Mouse (Mus musculus): ENCODE measurements around the gene Gmeb2. TPM values are rescaled to one million over a fixed set of nuclear protein-coding genes. Genes with fewer than 3 reads are reported as not detected.
"Not testable (repeated sequence)": the region's sequence is repeated elsewhere in the genome, so short reads cannot be mapped to it uniquely, and the experiment has no call there.

The Gmeb2 gene
- total RNA-seq (2012; rRNA removed), result 15.2 and 16.4 TPM in 2 replicates

DNA sequence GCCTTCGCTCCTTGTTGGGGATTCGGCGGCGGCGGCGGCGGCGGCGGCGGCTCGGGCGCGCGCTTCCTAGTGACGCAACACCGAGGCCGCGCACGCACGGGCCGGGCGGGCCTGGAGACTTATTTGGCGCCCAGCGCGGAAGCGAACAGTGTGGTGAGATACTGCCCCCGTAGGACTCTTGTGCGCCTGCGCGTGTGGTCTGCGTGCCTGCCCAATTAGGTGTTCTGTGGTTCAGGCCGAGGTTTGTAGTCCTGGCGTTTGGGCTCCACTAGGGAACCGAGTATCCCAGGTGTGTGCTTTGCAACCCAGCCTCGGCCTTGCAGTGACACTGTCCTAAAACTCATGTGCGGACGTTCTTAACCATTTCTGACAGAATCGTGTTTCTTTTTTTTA is at the start of gene Gmeb2:
Gene Gmeb2, minus strand, starts transcription at position 78 of the 393 bp plus-strand sequence.
- H3K4me1 ChIP-seq (ENCODE audit: control insufficient read depth in 2 of 2, insufficient read depth in 2 of 2, low read length in 2 of 2, poor library complexity in 1 of 2); in situ Hi-C loops (cut with MboI; ENCODE audit: low sequenced_read_pairs in 2 of 2, unreplicated experiment in 2 of 2); H3K36me3 ChIP-seq (ENCODE audit: control insufficient read depth, insufficient read depth, low read length, poor library complexity, severe bottlenecking); H3K9me3 ChIP-seq (ENCODE audit: control insufficient read depth, insufficient read depth, low read depth, low read length): not testable (repeated sequence)
- TF ChIP-seq HCFC1 (IDR thresholded peaks at IDR 0.05; ENCODE audit: borderline replicate concordance, insufficient read depth, low read length), result peak; percentile 71; the same call in 1 of the 2 replicates
- peak; percentile 96 for DNase-seq (ENCODE audit: low read depth, low spot score)
- Histone ChIP-seq H3K4me3 (ENCODE audit: insufficient read depth in 1 of 2, low read depth in 1 of 2, low read length in 2 of 2, poor library complexity in 1 of 2, severe bottlenecking in 1 of 2) (peak within 1 kb of the TSS; percentile 95 to 98), H3K9ac (ENCODE audit: insufficient read depth, low read depth, low read length, poor library complexity, severe bottlenecking) (peak within 1 kb of the TSS; percentile 100), H3K27ac (ENCODE audit: insufficient read depth, low read depth, low read length, poor library complexity, severe bottlenecking) (peak within 1 kb of the TSS; percentile 99)

DNA sequence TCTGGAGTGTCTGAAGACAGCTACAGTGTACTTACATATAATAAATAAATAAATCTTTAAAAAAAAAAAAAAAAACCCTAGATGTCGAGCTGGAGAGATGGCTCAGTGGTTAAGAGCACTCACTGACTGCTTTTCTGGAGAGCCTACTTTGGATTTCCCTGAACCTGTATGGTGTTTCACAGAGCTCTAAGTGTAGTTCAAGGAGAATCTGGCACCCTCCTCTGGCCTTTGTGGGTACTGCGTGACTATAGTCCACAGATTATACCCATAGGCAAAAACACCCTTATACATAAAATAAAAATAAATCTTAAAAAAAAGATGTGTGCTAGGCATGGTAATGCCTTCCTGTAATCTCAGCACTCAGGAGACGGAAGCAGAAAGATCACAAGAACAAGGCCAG is 46.2 kb upstream of the Gmeb2 start:
- DNase-seq (ENCODE audit: low read depth, low spot score), result peak; percentile 56
- no peak overlapping the region for H3K4me3 ChIP-seq (ENCODE audit: insufficient read depth in 1 of 2, low read depth in 1 of 2, low read length in 2 of 2, poor library complexity in 1 of 2, severe bottlenecking in 1 of 2)
- H3K27ac ChIP-seq (ENCODE audit: insufficient read depth, low read depth, low read length, poor library complexity, severe bottlenecking), result no peak overlapping the region
- TF ChIP-seq ZC3H11A (IDR thresholded peaks at IDR 0.05; ENCODE audit: borderline replicate concordance, low read depth, low read length), result peak; percentile 50; the same call in 1 of the 2 replicates
- TF ChIP-seq MAFK (IDR thresholded peaks at IDR 0.05; ENCODE audit: insufficient read depth, low read depth, low read length), result no peak
- no peaks in the 10 kb centered on the region for H3K9me3 ChIP-seq (ENCODE audit: control insufficient read depth, insufficient read depth, low read depth, low read length)
- H3K9ac ChIP-seq (ENCODE audit: insufficient read depth, low read depth, low read length, poor library complexity, severe bottlenecking), result no peak overlapping the region
- in situ Hi-C loops (cut with MboI; ENCODE audit: low sequenced_read_pairs in 2 of 2, unreplicated experiment in 2 of 2), result no loop called here
- H3K4me1 ChIP-seq (ENCODE audit: control insufficient read depth in 2 of 2, insufficient read depth in 2 of 2, low read length in 2 of 2, poor library complexity in 1 of 2), result peaks cover 0 to 8% of the 10 kb centered on the region in 2 experiments; a peak in 2 of 4 replicates
- H3K36me3 ChIP-seq (ENCODE audit: control insufficient read depth, insufficient read depth, low read length, poor library complexity, severe bottlenecking), result peaks cover 29% of the 10 kb centered on the region

DNA sequence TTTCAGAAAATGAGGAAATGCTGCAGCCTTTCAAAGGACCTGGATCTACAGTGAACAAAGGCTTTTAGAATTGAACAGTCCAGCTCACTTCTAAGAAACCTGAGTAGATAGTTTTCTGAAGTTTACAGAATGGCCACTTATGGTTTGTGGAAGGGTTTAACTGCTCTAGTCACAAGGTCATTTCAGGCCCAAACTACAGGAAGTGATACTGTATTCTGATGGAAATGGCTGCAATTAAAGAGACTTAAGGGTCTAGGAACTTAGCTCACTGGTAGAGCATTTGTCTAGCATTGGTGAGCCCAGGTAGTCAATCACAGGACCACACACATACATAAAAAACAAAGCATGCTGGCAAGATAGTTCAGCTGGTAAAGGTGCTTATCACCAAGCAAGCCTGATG is 44.7 kb upstream of the Gmeb2 start:
- Histone ChIP-seq H3K4me1 (ENCODE audit: control insufficient read depth in 2 of 2, insufficient read depth in 2 of 2, low read length in 2 of 2, poor library complexity in 1 of 2) (peaks cover 0 to 8% of the 10 kb centered on the region in 2 experiments; a peak in 2 of 4 replicates), H3K36me3 (ENCODE audit: control insufficient read depth, insufficient read depth, low read length, poor library complexity, severe bottlenecking) (peaks cover 36% of the 10 kb centered on the region), H3K9ac (ENCODE audit: insufficient read depth, low read depth, low read length, poor library complexity, severe bottlenecking) (no peak overlapping the region), H3K4me3 (ENCODE audit: insufficient read depth in 1 of 2, low read depth in 1 of 2, low read length in 2 of 2, poor library complexity in 1 of 2, severe bottlenecking in 1 of 2) (no peak overlapping the region), H3K27ac (ENCODE audit: insufficient read depth, low read depth, low read length, poor library complexity, severe bottlenecking) (peak overlapping the region; percentile 85; the same call in 1 of the 2 replicates), H3K9me3 (ENCODE audit: control insufficient read depth, insufficient read depth, low read depth, low read length) (no peaks in the 10 kb centered on the region)
- TF ChIP-seq MAFK (IDR thresholded peaks at IDR 0.05; ENCODE audit: insufficient read depth, low read depth, low read length) (no peak), CHD2 (IDR thresholded peaks at IDR 0.05; ENCODE audit: low read depth, low read length) (no peak), HCFC1 (IDR thresholded peaks at IDR 0.05; ENCODE audit: borderline replicate concordance, insufficient read depth, low read length) (no peak), ZC3H11A (IDR thresholded peaks at IDR 0.05; ENCODE audit: borderline replicate concordance, low read depth, low read length) (no peak), ZNF384 (IDR thresholded peaks at IDR 0.05; ENCODE audit: low read depth, low read length) (no peak)
- in situ Hi-C loops (cut with MboI; ENCODE audit: low sequenced_read_pairs in 2 of 2, unreplicated experiment in 2 of 2), result no loop called here
- DNase-seq (ENCODE audit: low read depth, low spot score), result peak; percentile 70

DNA sequence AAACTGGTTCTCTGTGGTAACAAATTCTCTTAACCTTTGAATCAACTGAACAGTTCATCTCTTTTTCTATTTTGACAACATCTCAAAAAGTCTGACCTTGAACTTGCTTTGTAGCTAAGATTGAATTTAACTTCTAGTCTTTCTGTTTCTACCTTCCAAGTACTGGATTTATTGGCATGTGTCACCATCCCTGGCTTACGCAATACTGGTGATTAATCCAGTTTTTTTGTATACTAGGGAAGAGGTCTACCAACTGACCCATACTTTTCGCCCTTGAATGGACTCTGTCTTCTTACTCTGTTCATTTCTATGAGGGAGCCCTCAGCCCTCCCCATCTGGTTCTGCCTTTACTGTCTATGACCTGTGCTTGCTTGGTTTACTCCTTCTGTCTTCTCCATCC is 38.3 kb upstream of the Gmeb2 start:
- H3K9ac ChIP-seq (ENCODE audit: insufficient read depth, low read depth, low read length, poor library complexity, severe bottlenecking), result no peak overlapping the region
- peaks cover 4 to 19% of the 10 kb centered on the region in 2 experiments; a peak in 2 of 4 replicates for H3K4me1 ChIP-seq (ENCODE audit: control insufficient read depth in 2 of 2, insufficient read depth in 2 of 2, low read length in 2 of 2, poor library complexity in 1 of 2)
- H3K4me3 ChIP-seq (ENCODE audit: insufficient read depth in 1 of 2, low read depth in 1 of 2, low read length in 2 of 2, poor library complexity in 1 of 2, severe bottlenecking in 1 of 2), result no peak overlapping the region
- H3K9me3 ChIP-seq (ENCODE audit: control insufficient read depth, insufficient read depth, low read depth, low read length), result no peaks in the 10 kb centered on the region
- DNase-seq (ENCODE audit: low read depth, low spot score), result no peak
- in situ Hi-C loops (cut with MboI; ENCODE audit: low sequenced_read_pairs in 2 of 2, unreplicated experiment in 2 of 2), result no loop called here
- no peak overlapping the region for H3K27ac ChIP-seq (ENCODE audit: insufficient read depth, low read depth, low read length, poor library complexity, severe bottlenecking)
- TF ChIP-seq MAFK (IDR thresholded peaks at IDR 0.05; ENCODE audit: insufficient read depth, low read depth, low read length), result no peak
- no peak for TF ChIP-seq CHD2 (IDR thresholded peaks at IDR 0.05; ENCODE audit: low read depth, low read length)
- TF ChIP-seq ZC3H11A (IDR thresholded peaks at IDR 0.05; ENCODE audit: borderline replicate concordance, low read depth, low read length), result no peak
- no peak for TF ChIP-seq ZNF384 (IDR thresholded peaks at IDR 0.05; ENCODE audit: low read depth, low read length)
- no peak for TF ChIP-seq HCFC1 (IDR thresholded peaks at IDR 0.05; ENCODE audit: borderline replicate concordance, insufficient read depth, low read length)
- peaks cover 63% of the 10 kb centered on the region for H3K36me3 ChIP-seq (ENCODE audit: control insufficient read depth, insufficient read depth, low read length, poor library complexity, severe bottlenecking)

DNA sequence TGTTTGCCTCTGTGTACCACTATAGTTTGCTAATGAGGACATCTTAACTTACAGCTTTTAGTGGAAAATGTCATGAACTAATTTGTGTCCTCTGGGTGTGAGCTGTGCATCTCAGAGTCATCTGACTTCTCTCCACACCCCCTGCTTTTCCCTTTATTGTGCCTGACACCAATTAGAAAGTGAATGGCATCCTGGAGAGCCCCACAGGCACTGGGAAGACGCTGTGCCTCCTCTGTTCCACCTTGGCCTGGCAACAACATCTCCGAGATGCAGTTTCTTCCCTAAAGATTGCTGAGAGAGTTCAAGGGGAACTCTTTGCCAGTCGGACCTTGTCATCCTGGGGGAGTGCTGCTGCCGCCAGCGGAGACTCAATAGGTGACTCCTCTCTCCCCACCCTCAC is 34.3 kb upstream of the Gmeb2 start:
- peaks cover 43% of the 10 kb centered on the region for H3K36me3 ChIP-seq (ENCODE audit: control insufficient read depth, insufficient read depth, low read length, poor library complexity, severe bottlenecking)
- in situ Hi-C loops (cut with MboI; ENCODE audit: low sequenced_read_pairs in 2 of 2, unreplicated experiment in 2 of 2), result no loop called here
- peak overlapping the region in 1 of 2 experiments; percentile 42; a peak in 2 of 4 replicates for H3K4me3 ChIP-seq (ENCODE audit: insufficient read depth in 1 of 2, low read depth in 1 of 2, low read length in 2 of 2, poor library complexity in 1 of 2, severe bottlenecking in 1 of 2)
- TF ChIP-seq CHD2 (IDR thresholded peaks at IDR 0.05; ENCODE audit: low read depth, low read length), result no peak
- no peak for TF ChIP-seq HCFC1 (IDR thresholded peaks at IDR 0.05; ENCODE audit: borderline replicate concordance, insufficient read depth, low read length)
- no peak for TF ChIP-seq MAFK (IDR thresholded peaks at IDR 0.05; ENCODE audit: insufficient read depth, low read depth, low read length)
- TF ChIP-seq ZC3H11A (IDR thresholded peaks at IDR 0.05; ENCODE audit: borderline replicate concordance, low read depth, low read length), result no peak
- no peak for TF ChIP-seq ZNF384 (IDR thresholded peaks at IDR 0.05; ENCODE audit: low read depth, low read length)
- no peaks in the 10 kb centered on the region for H3K9me3 ChIP-seq (ENCODE audit: control insufficient read depth, insufficient read depth, low read depth, low read length)
- H3K4me1 ChIP-seq (ENCODE audit: control insufficient read depth in 2 of 2, insufficient read depth in 2 of 2, low read length in 2 of 2, poor library complexity in 1 of 2), result peaks cover 4 to 19% of the 10 kb centered on the region in 2 experiments; a peak in 2 of 4 replicates
- H3K27ac ChIP-seq (ENCODE audit: insufficient read depth, low read depth, low read length, poor library complexity, severe bottlenecking), result peak overlapping the region; percentile 64
- DNase-seq (ENCODE audit: low read depth, low spot score), result no peak
- H3K9ac ChIP-seq (ENCODE audit: insufficient read depth, low read depth, low read length, poor library complexity, severe bottlenecking), result no peak overlapping the region

Data from ES-E14 (cell line).